Mouse (Mus musculus) CH12.LX (cell line): ENCODE measurements around the gene Lpcat2. TPM values are rescaled to one million over a fixed set of nuclear protein-coding genes. Genes with fewer than 3 reads are reported as not detected.

ENCODE experiments used
- DNase-seq: peaks from one replicate; pipeline ENCODE4 v3.0.0-alpha.2; 2013; ENCODE audit errors: extremely low read depth
- H3K27ac ChIP-seq: 2 replicates; pipeline ENCODE4 v1.5.1; 2012; ENCODE audit warnings: low read depth, mild to moderate bottlenecking, control low read depth, moderate library complexity; ENCODE audit not compliant: insufficient read depth
- H3K27me3 ChIP-seq: replicated peaks from 2 replicates; pipeline ENCODE3; 2012; ENCODE audit warnings: inconsistent platforms
- H3K36me3 ChIP-seq, 2 experiments: replicated peaks in 1 of 2; 2 replicates each; pipeline versions ENCODE3 to v1.6.1; 2012; ENCODE audit warnings: inconsistent platforms in 1 of 2, low read length in 1 of 2, mild to moderate bottlenecking in 1 of 2, mixed read lengths in 1 of 2, moderate library complexity in 1 of 2; ENCODE audit not compliant: control insufficient read depth in 1 of 2, insufficient read depth in 1 of 2
- H3K4me1 ChIP-seq, 2 experiments: 2 replicates each; pipeline ENCODE4 v1.6.1; 2012; ENCODE audit warnings: inconsistent platforms in 1 of 2, moderate library complexity in 1 of 2; ENCODE audit not compliant: insufficient read depth in 2 of 2, control insufficient read depth in 1 of 2
- H3K4me2 ChIP-seq: 2 replicates; pipeline ENCODE4 v1.6.1; 2012; ENCODE audit warnings: low read depth, mild to moderate bottlenecking, control low read depth; ENCODE audit not compliant: poor library complexity, insufficient read depth, severe bottlenecking
- H3K4me3 ChIP-seq, 3 experiments: fragments of 150-350 bp in 1 of 3; sonication (generic) in 1 of 3; replicated peaks in 1 of 3; 2 replicates each; pipeline versions ENCODE3 to v1.5.1; 2011 to 2012; ENCODE audit warnings: low read depth in 2 of 3, low read length in 2 of 3, mild to moderate bottlenecking in 2 of 3, moderate library complexity in 2 of 3, control low read depth in 1 of 3, improper control_type of control experiment in 1 of 3, inconsistent platforms in 1 of 3, mixed read lengths in 1 of 3; ENCODE audit not compliant: poor library complexity in 1 of 3
- H3K79me2 ChIP-seq: replicated peaks from 2 replicates; pipeline ENCODE4 v1.6.1; 2012; ENCODE audit warnings: mild to moderate bottlenecking, moderate library complexity; ENCODE audit not compliant: control insufficient read depth, poor library complexity, insufficient read depth, severe bottlenecking; ENCODE audit errors: extremely low read depth
- H3K9ac ChIP-seq: 2 replicates; pipeline ENCODE4 v1.6.1; 2012; ENCODE audit warnings: low read depth, mild to moderate bottlenecking, control low read depth, moderate library complexity; ENCODE audit not compliant: insufficient read depth
- H3K9me3 ChIP-seq: replicated peaks from 2 replicates; pipeline ENCODE3; 2012; ENCODE audit warnings: low read length, inconsistent platforms, mixed read lengths
- BHLHE40 ChIP-seq: IDR thresholded peaks from 2 replicates; pipeline ENCODE4 v1.6.1; 2011; ENCODE audit warnings: mild to moderate bottlenecking, low read depth, low read length, improper control_type of control experiment
- CHD1 ChIP-seq: IDR thresholded peaks from 2 replicates; pipeline ENCODE4 v1.6.1; 2012; ENCODE audit warnings: low read depth, low read length, improper control_type of control experiment, inconsistent platforms
- CHD2 ChIP-seq: IDR thresholded peaks from 2 replicates; pipeline ENCODE4 v1.6.1; 2011; ENCODE audit warnings: low read length, improper control_type of control experiment
- CTCF ChIP-seq, 2 experiments: IDR thresholded peaks in 1 of 2; conservative IDR thresholded peaks in 1 of 2; 2 replicates each; pipeline ENCODE4 v1.5.1; 2011 to 2012; ENCODE audit warnings: low read depth in 2 of 2, low read length in 2 of 2, improper control_type of control experiment in 1 of 2, inconsistent platforms in 1 of 2, mild to moderate bottlenecking in 1 of 2, moderate library complexity in 1 of 2
- E2F4 ChIP-seq: IDR thresholded peaks from 2 replicates; pipeline ENCODE4 v1.6.1; 2011; ENCODE audit warnings: low read depth, low read length, improper control_type of control experiment; ENCODE audit not compliant: insufficient replicate concordance
- ELF1 ChIP-seq: IDR thresholded peaks from 2 replicates; pipeline ENCODE4 v1.6.1; 2014; ENCODE audit warnings: low read depth, mild to moderate bottlenecking, inconsistent platforms, low read length, improper control_type of control experiment
- EP300 ChIP-seq: IDR thresholded peaks from 2 replicates; pipeline ENCODE4 v1.6.1; 2011; ENCODE audit warnings: low read length, improper control_type of control experiment
- ETS1 ChIP-seq: conservative IDR thresholded peaks from 2 replicates; pipeline ENCODE4 v1.6.1; 2012; ENCODE audit warnings: low read depth, mild to moderate bottlenecking, inconsistent platforms, low read length, improper control_type of control experiment, moderate library complexity
- GABPA ChIP-seq: IDR thresholded peaks from 2 replicates; pipeline ENCODE4 v1.6.1; 2012; ENCODE audit warnings: low read depth, low read length, improper control_type of control experiment, inconsistent platforms; ENCODE audit not compliant: insufficient replicate concordance
- HCFC1 ChIP-seq: IDR thresholded peaks from 2 replicates; pipeline ENCODE4 v1.6.1; 2012; ENCODE audit warnings: low read depth, mild to moderate bottlenecking, inconsistent platforms, low read length, improper control_type of control experiment
- KAT2A ChIP-seq: IDR thresholded peaks from 2 replicates; pipeline ENCODE4 v1.6.1; 2012; ENCODE audit warnings: low read length, improper control_type of control experiment, inconsistent platforms; ENCODE audit not compliant: insufficient replicate concordance
- MAFK ChIP-seq: IDR thresholded peaks from 2 replicates; pipeline ENCODE4 v1.6.1; 2011; ENCODE audit warnings: low read length, improper control_type of control experiment; ENCODE audit not compliant: insufficient replicate concordance
- MAX ChIP-seq: IDR thresholded peaks from 2 replicates; pipeline ENCODE4 v1.6.1; 2011; ENCODE audit warnings: low read length, improper control_type of control experiment
- MAZ ChIP-seq: IDR thresholded peaks from 2 replicates; pipeline ENCODE4 v1.6.1; 2012; ENCODE audit warnings: low read depth, mild to moderate bottlenecking, inconsistent platforms, low read length, improper control_type of control experiment, moderate library complexity
- MEF2A ChIP-seq: IDR thresholded peaks from 2 replicates; pipeline ENCODE4 v1.6.1; 2014; ENCODE audit warnings: low read depth, mild to moderate bottlenecking, inconsistent platforms, low read length, improper control_type of control experiment, borderline replicate concordance
- MXI1 ChIP-seq: IDR thresholded peaks from 2 replicates; pipeline ENCODE4 v1.6.1; 2011; ENCODE audit warnings: mild to moderate bottlenecking, low read depth, low read length, improper control_type of control experiment
- MYC ChIP-seq: IDR thresholded peaks from 2 replicates; pipeline ENCODE4 v1.6.1; 2011; ENCODE audit warnings: low read depth, mild to moderate bottlenecking, improper control_type of control experiment, low read length
- NELFE ChIP-seq: IDR thresholded peaks from 2 replicates; pipeline ENCODE4 v1.6.1; 2011; ENCODE audit warnings: low read depth, low read length, improper control_type of control experiment
- NRF1 ChIP-seq: IDR thresholded peaks from 2 replicates; pipeline ENCODE4 v1.6.1; 2014; ENCODE audit warnings: low read depth, mild to moderate bottlenecking, inconsistent platforms, low read length, improper control_type of control experiment, moderate library complexity
- PAX5 ChIP-seq: IDR thresholded peaks from 2 replicates; pipeline ENCODE4 v1.6.1; 2012; ENCODE audit warnings: low read length, inconsistent platforms, mixed read lengths
- POLR2A ChIP-seq: IDR thresholded peaks from 2 replicates; pipeline ENCODE4 v1.6.1; 2011; ENCODE audit warnings: low read depth, mild to moderate bottlenecking, improper control_type of control experiment, low read length
- POLR2AphosphoS2 ChIP-seq: IDR thresholded peaks from 2 replicates; pipeline ENCODE4 v1.6.1; 2011; ENCODE audit warnings: low read depth, low read length, improper control_type of control experiment
- RAD21 ChIP-seq: IDR thresholded peaks from 2 replicates; pipeline ENCODE4 v1.6.1; 2011; ENCODE audit warnings: low read depth, mild to moderate bottlenecking, low read length, improper control_type of control experiment, moderate library complexity
- RCOR1 ChIP-seq: conservative IDR thresholded peaks from 2 replicates; pipeline ENCODE4 v1.6.1; 2012; ENCODE audit warnings: low read depth, mild to moderate bottlenecking, inconsistent platforms, low read length, improper control_type of control experiment
- SMC3 ChIP-seq: IDR thresholded peaks from 2 replicates; pipeline ENCODE4 v1.6.1; 2011; ENCODE audit warnings: low read depth, low read length, improper control_type of control experiment
- UBTF ChIP-seq: IDR thresholded peaks from 2 replicates; pipeline ENCODE4 v1.6.1; 2012; ENCODE audit warnings: low read depth, mild to moderate bottlenecking, inconsistent platforms, low read length, improper control_type of control experiment, moderate library complexity
- ZMIZ1 ChIP-seq: IDR thresholded peaks from 2 replicates; pipeline ENCODE4 v1.6.1; 2012; ENCODE audit warnings: low read depth, mild to moderate bottlenecking, inconsistent platforms, low read length, improper control_type of control experiment
- ZNF384 ChIP-seq: IDR thresholded peaks from 2 replicates; pipeline ENCODE4 v1.6.1; 2012; ENCODE audit warnings: low read depth, low read length, improper control_type of control experiment, inconsistent platforms
- dilution Hi-C: fragments of 300-500 bp; cut with MboI; formaldehyde crosslinking; loops from 2 replicates; pipeline ENCODE4 v1.14.3; 2020; ENCODE audit warnings: low sequenced_read_pairs; ENCODE audit not compliant: extremely low pct_unique_long_range_greater_than_20kb, extremely low pct_ligation_motif_present
- in situ Hi-C: fragments of 300-500 bp; cut with MboI; formaldehyde crosslinking; loops from 3 replicates; pipeline ENCODE4 v1.14.3; 2019; ENCODE audit warnings: low sequenced_read_pairs, low pct_ligation_motif_present, low pct_unique_long_range_greater_than_20kb, mixed read lengths
- polyA plus RNA-seq: library from polyadenylated mRNA; unstranded; fragments of >175 nt; gene quantifications from 2 replicates; pipeline ENCODE4 v1.2.1, GENCODE M21; 2012; ENCODE audit warnings: low read depth; ENCODE audit not compliant: insufficient read length
- total RNA-seq, 2 experiments: library from RNA; depleted of rRNA; stranded (reverse); fragments of 300-350 nt in 1 of 2; fragments of >200 nt in 1 of 2; gene quantifications; 2 replicates each; pipeline ENCODE4 v1.2.3; 2012 to 2014

The Lpcat2 gene
- total and polyA plus RNA-seq, 3 experiments, result not detected

DNA sequence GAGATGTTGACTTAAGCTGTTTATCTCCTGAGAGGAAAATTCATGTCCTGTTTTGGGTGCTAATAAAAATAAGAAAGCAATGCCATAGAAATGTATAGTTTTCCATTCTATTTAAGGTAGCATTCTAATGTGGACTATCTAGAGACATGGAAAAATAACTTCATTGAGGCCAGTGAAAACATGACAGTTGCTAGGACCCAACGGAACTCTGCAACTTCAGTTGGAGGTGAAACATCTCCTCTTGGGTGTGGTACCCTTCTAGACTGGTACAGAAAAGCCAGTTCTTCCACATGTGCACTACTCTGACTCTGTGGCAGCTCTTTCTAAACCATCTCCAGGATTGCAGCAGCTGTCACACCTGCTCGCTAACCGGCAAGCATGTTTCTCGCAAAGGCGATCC is 46.0 kb downstream of the Lpcat2 start, which contains the start of gene Capns2:
Gene Capns2, plus strand, starts transcription at position 301 of the 400 bp plus-strand sequence.
- in situ Hi-C loops, result no loop called here
- no peaks in the 10 kb centered on the region for H3K4me1 ChIP-seq
- H3K79me2 ChIP-seq, result no peaks in the 10 kb centered on the region
- H3K4me3 ChIP-seq, result no peak within 1 kb of the TSS
- TF ChIP-seq MYC, result no peak
- DNase-seq, result no peak
- dilution Hi-C loops, result no loop called here
- H3K4me2 ChIP-seq, result no peak within 1 kb of the TSS
- no peaks in the 10 kb centered on the region for H3K36me3 ChIP-seq
- no peaks in the 10 kb centered on the region for H3K27me3 ChIP-seq
- no peak within 1 kb of the TSS for H3K9ac ChIP-seq
- H3K27ac ChIP-seq, result no peak within 1 kb of the TSS
- H3K9me3 ChIP-seq, result peaks cover 62% of the 10 kb centered on the region

DNA sequence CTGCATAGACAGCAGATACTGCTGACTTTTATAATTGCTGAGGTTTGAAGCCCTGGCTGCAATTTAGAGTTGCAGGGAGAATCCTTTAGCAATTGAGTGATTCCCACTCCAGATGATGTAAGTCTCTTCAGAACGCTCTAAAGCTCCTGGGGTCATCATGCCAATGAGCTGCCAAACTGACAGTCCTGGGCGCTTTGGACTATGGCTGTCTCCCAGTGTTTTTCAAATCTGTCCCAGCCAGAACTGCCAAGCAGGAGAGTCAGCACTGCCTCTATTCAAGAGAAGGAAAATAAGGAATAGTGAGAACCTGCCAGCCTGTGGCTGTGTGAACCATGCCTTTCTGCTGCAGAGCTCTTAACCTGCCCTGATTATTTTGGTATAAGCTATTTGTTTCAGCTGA is 47.8 kb downstream of the Lpcat2 start:
- H3K4me1 ChIP-seq, result no peaks in the 10 kb centered on the region
- in situ Hi-C loops, result no loop called here

DNA sequence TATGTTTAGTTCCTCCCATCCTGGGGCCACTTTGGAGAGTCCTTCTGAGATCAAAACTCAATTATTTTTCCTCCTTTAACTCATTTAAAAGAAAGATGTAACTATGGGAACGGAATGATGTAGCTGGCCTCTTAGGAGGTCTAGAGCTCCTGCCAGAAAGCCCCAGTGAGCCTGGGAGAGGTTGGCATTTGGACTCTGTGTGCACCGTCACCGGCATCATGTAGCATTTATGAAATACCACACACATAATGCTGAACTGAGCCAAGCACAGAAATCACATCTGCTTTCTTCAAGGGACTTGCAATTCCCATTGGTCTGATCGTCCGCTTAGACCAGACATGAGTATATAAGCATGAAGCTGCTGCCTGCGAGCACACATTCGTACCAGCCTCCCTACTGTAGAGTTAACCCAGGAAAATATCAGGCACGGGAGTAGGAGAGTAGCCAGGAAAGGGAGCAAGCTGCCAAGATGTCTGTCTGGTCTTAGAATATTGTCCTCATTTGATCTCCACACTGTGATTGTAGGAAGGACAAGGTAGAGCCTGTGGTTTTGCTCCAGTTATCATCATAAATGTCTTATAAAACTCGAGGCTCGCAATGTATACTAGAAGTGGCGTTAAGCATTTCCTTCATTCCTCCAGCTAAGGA is 48.5 kb downstream of the Lpcat2 start:
- dilution Hi-C loops, result no loop called here
- Histone ChIP-seq H3K9me3 (peaks cover 64% of the 10 kb centered on the region), H3K36me3 (no peaks in the 10 kb centered on the region), H3K27me3 (no peaks in the 10 kb centered on the region), H3K79me2 (no peaks in the 10 kb centered on the region), H3K9ac (no peak overlapping the region), H3K4me2 (no peak overlapping the region), H3K27ac (no peak overlapping the region), H3K4me3 (no peak overlapping the region), H3K4me1 (no peaks in the 10 kb centered on the region)
- in situ Hi-C loops, result no loop called here
- TF ChIP-seq ELF1, result no peak
- no peak for TF ChIP-seq RCOR1
- no peak for TF ChIP-seq PAX5
- TF ChIP-seq CTCF (conservative IDR thresholded peaks at IDR 0.05 in 1 of 2, IDR thresholded peaks at IDR 0.05 in 1 of 2; ENCODE audit: low read depth in 2 of 2, low read length in 2 of 2), result no peak
- no peak for TF ChIP-seq POLR2A
- no peak for TF ChIP-seq KAT2A
- no peak for TF ChIP-seq UBTF
- TF ChIP-seq SMC3, result no peak
- TF ChIP-seq CHD2, result no peak
- no peak for TF ChIP-seq HCFC1
- no peak for TF ChIP-seq BHLHE40
- no peak for TF ChIP-seq NELFE
- TF ChIP-seq GABPA, result no peak
- no peak for TF ChIP-seq MEF2A
- no peak for TF ChIP-seq ZMIZ1
- TF ChIP-seq MAFK, result no peak
- no peak for TF ChIP-seq CHD1
- TF ChIP-seq MAX, result no peak
- no peak for TF ChIP-seq MAZ
- TF ChIP-seq EP300, result no peak
- DNase-seq, result no peak

More for the DNA sequence above, 47.8 kb downstream of the Lpcat2 start:
- peaks cover 63% of the 10 kb centered on the region for H3K9me3 ChIP-seq
- no peak overlapping the region for H3K4me3 ChIP-seq
- no peaks in the 10 kb centered on the region for H3K27me3 ChIP-seq
- no peak for TF ChIP-seq MXI1
- TF ChIP-seq E2F4, result no peak
- no peak for TF ChIP-seq MAX
- no peak for TF ChIP-seq NRF1
- no peak for TF ChIP-seq CHD1
- no peak for TF ChIP-seq RAD21
- no peak for TF ChIP-seq POLR2AphosphoS2
- no peak for TF ChIP-seq GABPA
- TF ChIP-seq ZNF384, result no peak
- no peak for TF ChIP-seq ETS1
- dilution Hi-C loops, result no loop called here
- H3K79me2 ChIP-seq, result no peaks in the 10 kb centered on the region
- no peak for DNase-seq
- no peaks in the 10 kb centered on the region for H3K36me3 ChIP-seq
- H3K27ac ChIP-seq, result no peak overlapping the region
- no peak overlapping the region for H3K9ac ChIP-seq
- H3K4me2 ChIP-seq, result no peak overlapping the region
